Mouse (Mus musculus) cerebellum, adult (tissue): ENCODE measurements around the gene Cars2.
"Not testable (repeated sequence)": the region's sequence is repeated elsewhere in the genome, so short reads cannot be mapped to it uniquely, and the experiment has no call there.

Experiments
- ATAC-seq: cut with Nextera tagmentation; 2 replicates; pipeline ENCODE4 v1.9.2; 2017; ENCODE audit warnings: mild to moderate bottlenecking, moderate library complexity, mixed read lengths; ENCODE audit not compliant: insufficient number of reproducible peaks, low FRiP score, low TSS enrichment

The Cars2 gene

DNA sequence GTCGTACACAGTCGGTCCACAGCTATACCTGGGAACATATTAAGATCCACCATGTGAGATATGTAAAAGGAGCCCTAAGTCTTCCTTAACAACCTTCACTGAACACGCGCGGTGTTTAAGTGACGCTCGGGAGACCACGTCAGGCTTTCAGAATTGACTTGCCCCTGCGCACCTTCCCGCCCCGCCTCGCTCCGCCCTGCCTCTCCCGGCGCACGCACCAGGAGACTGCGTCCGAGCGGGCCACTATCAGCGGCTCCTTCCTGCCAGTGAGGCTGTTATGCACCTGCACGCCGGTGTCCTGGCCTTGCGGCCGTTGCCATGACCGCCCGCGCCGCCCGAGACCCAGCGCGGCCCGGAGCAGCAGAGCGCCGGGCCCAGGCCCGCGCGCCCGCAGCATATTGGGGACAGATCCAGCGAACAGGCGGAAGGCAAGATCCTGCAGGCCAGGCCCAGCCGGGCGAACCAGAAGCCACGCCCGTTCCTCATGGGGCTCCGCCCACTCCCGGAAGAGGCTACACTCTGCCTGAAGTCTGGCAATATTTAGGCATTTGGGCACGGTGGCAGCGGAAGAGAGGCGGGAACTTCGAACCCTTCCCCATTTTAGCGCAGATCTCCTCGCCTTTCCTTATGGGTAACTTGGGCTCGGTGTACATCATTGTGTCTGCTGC is at the start of gene Cars2:
Gene Cars2, minus strand, starts transcription at position 503 of the 668 bp plus-strand sequence.
- peak; percentile 67 for ATAC-seq

DNA sequence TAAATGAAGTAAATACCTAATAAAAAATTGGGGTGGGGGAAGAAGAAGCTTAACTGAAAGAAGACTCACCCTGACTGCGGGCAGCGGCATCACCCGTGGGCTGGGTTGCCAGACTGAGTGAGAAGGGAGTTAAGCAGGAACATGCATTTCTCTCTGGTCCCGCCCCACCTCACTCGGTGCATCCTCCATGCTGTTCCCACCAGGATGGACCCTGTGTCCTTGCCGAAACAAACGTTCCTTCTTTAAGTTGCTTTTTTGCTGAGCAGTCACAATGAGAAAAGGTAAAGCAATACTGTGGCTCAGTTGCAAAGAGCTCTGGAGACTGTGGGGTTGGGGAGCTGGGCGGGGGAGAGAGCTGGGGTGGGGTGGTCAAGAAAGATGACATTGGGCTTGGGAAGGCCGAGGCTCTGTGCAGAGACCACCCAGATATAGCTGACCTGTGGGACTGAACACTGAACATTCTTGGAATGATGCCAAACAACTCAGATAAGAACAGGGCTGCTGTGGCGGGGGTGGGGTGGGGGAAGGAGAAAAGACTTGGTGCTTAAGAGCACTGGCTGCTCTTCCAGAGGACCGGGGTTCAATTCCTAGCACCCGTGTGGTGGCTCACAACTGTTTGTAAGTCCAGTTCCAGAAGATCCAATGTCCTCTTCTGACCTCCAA is 42.8 kb upstream of the Cars2 start:
- no peak for ATAC-seq

DNA sequence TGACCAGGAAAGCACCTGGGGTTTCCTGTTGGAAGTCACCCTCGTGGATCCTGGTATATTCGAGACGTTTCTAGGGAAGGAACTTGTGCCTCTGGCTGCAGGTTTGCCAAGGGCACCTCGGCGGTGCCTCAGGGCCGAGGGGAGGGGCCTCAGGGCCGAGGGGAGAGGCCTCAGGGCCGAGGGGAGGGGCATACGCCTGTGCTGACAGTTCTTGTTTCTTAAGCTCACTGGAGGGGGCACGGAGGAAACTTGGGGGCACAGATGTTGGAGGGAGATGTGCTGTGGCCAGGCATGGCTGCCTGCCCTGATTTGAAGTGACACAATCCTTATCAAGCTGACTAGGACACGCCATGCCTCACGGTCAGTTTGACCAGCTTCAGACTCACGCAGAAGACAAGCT is 41.7 kb upstream of the Cars2 start:
- no peak for ATAC-seq

DNA sequence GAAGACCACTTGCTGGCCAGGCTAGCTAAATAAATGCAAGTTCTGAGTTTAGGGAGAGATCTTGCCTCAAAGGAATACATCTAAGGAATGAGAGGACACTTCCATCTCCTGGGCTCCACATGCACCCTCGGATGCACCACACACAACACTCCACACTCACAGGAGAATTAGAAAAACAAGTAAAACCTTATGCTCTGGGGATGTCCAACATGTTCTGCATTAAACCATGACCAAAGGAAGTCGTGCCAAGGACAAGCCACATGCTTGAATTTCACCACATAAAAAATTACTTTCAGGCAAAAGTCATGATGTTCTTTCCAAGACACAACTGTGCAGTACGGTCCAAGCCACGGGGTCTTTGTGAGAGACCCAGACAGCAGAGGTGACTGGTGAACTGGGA is 41.3 kb upstream of the Cars2 start:
- ATAC-seq, result no peak

DNA sequence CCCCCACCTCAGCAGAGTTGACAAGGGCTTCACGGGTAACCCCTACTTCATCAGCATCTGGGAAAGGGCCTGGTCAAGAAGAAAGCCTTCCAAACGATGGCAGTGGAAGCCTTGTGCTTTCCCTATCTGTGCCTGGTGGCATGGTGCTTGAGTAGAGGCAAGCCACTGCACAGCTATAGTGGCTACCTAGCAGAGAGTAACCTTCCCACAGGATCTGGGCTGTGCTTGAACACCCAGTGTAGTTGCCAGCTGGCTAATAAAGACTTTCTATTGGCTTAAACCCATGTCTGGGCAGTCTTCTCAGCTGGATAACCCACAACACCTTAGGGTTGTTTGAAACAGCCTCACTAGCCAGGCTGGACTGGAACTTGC is 35.8 kb upstream of the Cars2 start:
- ATAC-seq, result no peak

DNA sequence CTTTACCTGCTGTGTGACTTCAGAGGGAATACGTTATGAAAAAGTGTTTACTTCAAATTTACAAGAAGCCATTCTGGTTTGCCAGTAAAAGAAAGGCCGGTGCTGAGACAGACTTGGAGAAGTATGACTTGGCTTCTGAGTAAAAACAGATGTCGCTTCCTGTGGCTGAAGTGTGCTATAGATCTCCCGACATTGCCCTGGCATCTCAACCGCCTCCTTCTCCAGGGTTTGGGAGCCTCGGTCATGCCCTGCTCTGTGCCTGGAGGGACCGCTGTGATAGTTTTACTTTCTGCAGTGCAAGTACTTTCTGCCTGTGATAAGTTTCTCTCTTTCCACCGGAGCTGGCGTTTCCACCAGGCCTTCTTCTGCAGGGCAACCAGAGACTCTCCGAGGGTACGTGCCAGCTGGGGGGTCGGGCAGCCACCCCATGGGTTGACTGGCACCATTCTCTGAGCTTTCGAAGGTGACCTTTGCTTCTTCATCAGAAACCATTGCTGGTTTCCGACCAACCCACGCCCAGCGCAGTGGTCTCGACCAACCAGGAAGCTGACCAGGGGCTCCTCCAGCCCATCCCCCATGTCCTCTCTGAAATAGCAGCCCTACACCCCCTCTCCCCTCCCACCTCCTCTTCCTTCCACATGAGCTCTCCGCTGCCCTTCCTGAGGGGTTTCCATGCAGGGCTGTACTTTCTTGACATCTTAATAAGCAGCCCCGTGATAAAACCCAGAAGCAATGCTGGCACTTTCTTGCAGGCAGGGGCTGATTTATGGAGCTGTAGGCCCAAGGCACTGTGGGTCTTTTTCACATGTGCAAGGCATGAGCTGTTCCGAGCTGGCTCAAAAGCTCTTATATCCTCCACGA is 35.2 kb upstream of the Cars2 start:
- no peak for ATAC-seq

DNA sequence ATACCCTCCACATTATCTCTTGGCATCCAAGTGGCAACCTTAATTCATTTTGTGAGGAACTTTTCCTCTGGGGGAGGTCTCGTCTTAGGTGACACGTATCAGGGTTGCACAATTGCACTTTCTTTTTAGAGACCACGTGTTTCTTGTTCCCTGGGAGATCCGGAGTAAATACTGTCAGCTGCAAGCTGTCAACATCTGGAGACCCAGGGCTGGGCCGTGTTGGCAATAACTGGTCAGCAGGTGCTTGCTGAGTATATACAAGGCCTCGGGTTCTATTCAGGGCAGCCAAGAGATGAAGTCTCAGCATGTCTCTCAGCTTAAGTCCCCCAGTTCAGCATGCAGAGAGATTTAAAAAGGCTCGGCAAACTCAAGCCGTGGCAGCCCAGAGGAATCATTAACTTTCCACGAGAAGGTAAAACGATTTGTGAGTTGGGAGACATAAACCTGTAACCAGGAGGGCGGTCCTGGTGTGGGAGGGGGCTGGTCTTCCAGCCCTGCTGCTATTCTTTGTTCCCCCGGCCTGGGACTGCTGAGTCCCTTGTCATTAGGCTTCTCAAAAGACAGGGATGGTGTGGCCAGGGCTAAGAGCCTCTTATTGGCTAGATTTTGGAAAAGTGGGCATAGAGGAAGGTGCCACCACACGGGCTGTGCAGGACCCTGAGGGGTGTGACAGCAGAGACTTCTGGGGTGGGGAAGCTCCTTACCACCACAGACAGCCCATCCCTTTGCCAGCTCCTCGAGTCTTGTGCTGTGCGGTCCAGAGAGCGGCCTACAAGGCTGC is 25.2 kb upstream of the Cars2 start:
- no peak for ATAC-seq

DNA sequence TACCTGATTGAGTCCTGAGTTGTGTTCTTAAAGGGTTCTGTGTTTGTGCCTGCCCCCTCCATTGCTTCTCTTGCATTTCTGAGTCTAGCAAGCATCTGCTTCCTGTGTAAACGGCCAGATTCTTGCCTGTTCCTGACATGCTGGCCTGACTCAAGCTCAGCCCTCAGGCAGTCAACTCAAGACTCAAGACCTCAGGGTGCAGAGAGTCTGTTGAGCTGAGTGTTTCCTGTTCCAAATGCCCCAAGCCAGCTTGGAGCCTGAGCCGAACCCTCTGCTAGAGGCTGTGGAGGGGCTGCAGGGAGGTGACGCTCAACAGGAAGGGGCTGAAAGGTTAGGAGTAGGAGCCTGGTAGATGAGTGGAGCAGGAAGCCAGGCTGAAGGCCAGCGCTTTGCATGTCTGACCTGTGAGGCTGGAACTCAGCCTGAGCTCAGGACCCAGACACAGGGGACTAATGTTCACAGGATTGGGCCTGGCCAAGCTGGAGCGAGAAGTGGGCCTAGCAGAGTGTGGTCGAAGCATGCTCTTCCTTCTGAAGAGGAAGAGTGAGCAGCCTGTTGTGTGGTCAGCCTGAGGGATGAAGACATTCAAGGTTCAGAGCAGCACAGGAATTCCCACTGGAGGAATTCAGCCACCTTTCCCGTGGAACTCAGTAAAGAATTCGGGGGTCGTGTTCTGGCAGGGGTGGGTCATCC is 24.5 kb upstream of the Cars2 start:
- no peak for ATAC-seq

DNA sequence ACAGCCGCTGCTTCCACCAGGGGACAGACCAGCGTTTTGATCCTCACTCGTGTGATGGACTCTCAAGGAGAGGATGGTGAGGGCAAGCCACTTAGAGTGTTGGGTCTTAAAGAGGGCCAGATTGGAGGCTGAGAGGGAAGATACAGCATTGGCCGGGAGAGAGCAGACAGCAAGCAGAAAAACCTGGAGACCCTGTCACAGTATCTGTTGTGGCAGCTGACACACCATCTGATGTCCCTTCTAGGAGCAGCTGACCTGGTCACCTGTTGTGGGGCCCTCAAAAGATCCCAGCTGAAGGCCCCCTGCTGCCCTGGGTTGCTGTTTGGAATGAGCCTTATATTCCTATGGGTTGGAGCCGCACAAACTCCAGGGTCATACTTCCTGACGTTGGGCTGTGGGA is 21.8 kb upstream of the Cars2 start:
- ATAC-seq, result no peak

DNA sequence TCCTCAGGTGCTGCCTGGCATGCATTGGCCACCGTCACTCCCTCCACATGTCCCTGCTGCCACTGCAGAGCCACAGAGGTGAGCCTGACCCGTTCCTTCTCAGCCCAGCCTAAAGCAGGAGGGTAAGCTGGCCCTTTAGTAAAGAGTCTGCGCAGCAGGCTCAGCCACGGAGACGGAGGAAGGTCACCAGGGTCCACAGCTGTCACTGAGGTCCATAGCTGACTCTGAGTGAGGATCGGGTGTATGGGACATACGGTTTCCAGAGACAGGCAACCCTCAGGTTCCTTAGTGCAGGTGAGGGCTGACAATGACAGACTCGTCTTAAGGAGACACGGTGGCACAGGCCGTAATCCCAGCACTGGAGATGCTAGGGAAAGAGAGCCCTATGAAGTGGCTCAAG is 21.4 kb upstream of the Cars2 start:
- ATAC-seq, result no peak

DNA sequence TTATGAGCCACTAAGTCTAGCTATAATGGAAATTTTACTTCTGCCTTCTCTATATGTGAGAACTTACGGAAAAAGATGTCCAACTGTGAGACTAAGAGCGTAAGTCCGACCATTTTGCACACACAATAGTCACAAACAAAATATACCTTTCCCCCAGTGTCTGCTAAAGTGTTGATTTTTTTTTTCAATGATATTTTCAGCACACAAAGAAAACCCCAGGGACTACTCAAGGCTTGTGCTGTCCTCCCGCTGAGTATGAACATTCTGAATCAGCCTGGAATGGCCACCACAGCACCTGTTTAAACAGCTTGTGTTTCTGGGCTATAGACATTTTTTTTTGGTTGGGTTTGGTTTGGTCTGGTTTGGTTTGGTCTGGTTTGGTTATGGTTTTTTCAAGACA is 20.2 kb upstream of the Cars2 start:
- no peak for ATAC-seq

DNA sequence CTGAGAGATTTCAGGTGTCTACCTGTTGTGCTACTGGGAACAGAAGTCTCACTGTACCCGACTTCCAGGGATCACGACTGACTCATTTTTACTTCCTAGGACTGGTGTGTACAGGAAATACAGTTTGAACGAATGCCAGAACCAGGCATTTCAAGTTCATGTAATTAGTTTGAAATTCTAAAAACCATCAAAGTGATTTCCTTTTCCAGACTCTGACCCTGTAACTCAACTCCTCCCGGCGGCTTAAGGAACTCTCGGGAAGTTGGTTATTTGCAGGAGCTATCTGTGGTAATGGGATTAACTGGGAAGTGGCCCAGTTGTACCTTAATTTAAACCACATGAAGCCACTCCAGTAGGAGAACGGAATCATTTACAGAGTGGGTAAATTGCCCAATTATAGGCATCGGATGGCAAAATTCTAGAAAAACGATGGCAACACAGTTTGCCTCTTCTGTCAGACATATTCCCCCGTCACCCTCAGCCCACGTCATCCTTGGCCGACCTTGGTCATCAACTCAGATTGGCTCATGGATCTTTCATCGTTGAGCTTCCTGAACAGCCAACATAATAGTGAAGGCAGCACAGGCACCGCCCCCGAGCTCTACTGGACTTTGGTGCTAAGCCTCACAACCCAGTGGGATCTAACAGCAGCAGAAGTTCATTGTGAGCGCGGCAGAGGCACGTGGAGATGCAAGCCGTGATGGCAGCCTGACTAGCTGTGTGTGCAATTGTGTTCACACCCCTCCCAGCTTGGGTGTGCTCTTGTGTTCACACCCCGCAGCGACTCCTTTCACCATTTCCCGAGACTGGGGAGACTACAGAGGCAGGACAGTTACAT is 18.9 kb upstream of the Cars2 start:
- ATAC-seq, result no peak

DNA sequence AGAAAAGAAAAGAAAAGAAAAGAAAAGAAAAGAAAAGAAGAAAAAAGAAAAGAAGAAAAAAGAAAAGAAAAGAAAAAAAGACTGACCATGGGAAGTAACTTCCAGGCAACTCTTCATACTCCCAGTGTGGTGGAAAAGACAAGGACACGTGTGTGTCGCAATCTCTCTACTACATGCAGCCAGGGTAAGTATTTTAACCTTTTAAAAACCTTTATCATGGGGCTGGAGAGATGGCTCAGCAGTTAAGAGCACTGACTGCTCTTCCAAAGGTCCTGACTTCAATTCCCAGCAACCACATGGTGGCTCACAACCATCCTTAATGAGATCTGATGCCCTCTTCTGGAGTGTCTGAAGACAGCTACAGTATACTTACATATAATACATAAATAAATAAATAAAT is 17.6 kb upstream of the Cars2 start:
- not testable (repeated sequence) for ATAC-seq

DNA sequence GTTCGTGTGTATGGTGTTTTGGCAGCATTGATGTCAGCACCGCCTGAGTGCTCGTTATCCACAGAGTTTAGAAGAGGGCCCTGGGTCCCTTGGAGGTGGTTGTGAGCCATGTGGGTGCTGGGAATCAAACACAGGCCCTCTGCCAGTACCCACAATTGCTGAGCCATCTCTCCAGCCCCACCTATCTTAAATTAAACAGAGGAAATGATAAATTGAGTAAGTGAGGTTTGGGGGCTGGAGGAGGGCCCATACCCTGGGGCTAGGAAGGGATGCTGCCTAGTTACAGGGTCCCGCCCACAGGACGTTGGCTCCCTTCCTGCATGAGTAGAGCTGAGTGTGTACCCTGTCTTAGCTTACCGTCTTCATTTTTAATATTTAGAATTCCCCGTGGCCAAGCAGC is 14.1 kb upstream of the Cars2 start:
- ATAC-seq, result no peak

DNA sequence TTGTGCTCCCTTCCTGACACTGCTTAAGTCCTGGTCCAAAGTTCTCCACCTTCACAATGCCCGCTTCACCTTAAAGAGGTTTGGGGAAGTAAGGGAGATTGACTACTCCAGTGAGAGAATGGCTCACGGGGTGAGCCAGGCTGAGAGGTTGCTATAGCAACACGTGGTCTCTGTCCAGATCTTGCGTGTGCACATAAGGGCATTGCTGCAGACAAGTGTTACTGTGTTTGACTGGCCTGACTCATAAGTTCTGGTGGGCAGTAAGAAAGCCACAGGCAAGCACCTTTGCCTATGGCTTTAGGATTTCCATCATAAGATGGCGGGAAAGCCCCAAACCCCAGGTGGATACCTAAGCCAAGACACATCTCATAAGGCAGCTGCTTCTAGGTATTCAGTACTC is 13.7 kb upstream of the Cars2 start:
- no peak for ATAC-seq

DNA sequence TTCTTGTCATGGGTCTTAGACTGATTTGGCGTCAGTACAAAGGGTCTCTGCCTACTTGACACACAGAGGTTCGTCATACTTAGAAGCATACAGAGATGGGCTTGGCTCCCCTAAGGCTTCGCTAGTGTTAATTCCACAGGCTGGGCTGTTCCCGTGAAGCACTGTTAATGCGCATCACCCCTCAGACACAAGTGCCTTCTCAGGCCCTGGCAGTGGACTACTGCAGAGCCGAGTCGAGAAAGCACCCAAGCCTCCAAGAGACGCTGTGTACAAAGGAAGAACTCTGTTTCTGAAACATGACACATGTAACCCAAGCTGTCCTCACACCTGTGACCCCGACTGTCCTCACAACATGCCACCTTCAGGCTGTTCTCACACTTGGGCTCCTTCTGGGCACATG is 9.6 kb upstream of the Cars2 start:
- no peak for ATAC-seq

DNA sequence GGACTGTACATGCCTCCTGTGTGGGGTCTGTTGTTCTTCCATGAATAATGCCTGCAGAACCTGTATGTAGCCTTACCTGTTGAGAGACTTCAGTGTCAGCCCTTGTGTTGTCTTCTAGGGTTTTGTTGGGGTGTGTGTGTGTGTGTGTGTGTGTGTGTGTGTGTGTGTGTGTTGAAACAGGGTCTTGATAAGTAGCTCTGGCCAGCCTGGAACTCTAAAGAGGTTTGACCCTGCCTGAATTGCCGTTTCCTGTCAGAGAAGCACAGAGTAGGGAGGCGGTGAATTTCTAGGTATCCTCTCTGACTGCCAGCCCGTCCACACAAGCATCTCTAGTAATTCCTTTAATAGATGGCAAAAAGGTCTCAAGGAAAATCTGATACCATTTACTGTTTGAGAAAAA is 8.9 kb upstream of the Cars2 start:
- no peak for ATAC-seq

DNA sequence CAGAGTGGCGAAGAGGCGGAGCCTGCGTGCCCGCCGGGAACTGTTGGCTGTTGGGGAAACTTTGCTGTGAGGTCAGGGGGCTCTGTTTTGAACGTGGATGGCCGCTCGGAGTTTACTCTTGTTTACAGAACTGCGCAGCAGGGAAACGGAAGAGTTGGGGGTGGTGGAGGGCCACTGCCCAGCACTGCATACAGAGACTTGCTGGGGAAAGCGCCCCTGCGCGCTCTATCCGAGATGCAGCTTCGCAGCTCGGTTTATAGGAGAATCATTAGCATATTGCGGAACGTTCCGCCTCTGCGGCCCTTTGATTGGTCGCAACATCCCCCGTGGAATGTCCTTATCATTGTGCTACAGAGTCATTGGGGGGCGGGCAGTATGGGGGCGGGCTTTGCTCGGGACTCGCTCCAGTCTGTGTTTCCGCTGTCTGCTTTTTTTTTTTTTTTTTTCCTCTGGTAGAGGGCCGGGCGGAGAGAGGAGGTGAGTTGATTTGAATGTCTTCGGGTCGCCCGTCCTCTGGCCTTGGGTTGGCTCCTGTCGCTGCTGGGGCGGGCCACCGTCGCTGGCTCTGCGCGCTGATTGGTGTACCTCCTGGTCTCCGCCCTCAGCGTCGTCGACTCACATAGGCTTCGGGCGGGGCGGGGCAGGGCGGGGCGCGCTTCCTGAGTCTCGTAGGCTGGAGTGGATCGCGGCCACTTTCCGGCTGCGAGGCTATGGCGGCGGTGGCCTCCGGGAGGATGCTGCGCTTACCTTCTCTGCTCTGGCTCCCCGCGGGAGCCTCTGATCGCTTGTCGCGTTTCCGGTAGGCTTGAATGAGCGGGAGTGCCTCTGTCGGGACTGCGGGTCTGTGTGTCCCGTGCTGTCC is 7.4 kb upstream of the Cars2 start:
- peak; percentile 81 for ATAC-seq

DNA sequence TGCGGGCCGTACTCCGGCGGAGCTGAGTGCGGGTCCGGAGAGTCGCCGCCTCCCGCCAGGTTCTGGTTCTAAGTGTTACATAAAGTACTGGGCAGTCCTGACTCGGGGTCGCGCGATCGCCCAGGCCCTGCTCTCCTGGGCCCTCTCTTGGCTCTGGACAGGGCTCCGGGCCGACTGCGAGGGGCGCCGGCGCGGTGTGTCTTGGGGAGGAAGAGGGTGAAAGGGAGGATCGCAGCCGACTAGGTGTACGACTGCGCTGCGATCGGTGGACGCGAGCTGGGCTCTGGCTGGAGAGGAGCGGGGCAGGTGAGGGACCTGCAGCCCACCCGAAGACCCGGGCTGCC is 6.8 kb upstream of the Cars2 start:
- no peak for ATAC-seq
